In genomic region chr11:76889339-76890164, GRCm38 (mm10) we compare ENCODE assay signal across 8 mouse cellular contexts. TPM values are rescaled to one million over a fixed set of nuclear protein-coding genes. Genes with fewer than 3 reads are reported as not detected.
DNase-seq lines count a peak whose midpoint lies in the region; ATAC-seq and TF ChIP-seq lines count a peak whose summit lies in the region.
"Had no signal": no experiment of that assay in that cellular context is flagged by ENCODE, and none has a peak within 500 bp of the region (broad histone marks: within the 10 kb centered on the region; RNA-seq: fewer than 3 reads in every experiment).

No protein-coding gene starts in this region.

- peaks cover 0 to 6% of the 10 kb centered on the region in 2 experiments; a peak in 2 of 4 replicates for H3K36me3 ChIP-seq in MEL (ENCODE audit: control insufficient read depth in 1 of 2, insufficient read depth in 2 of 2, low read length in 2 of 2)
- no peaks in the 10 kb centered on the region for H3K36me3 ChIP-seq in liver, embryonic 16.5 days (ENCODE audit: control insufficient read depth, insufficient read depth)
- H3K36me3 ChIP-seq: limb, embryonic 13.5 days had no signal

- peak overlapping the region; percentile 52 for H3K9ac ChIP-seq in MEL (ENCODE audit: control insufficient read depth, low read depth, low read length, poor library complexity, severe bottlenecking)
- no peak overlapping the region for H3K9ac ChIP-seq in liver, embryonic 16.5 days (ENCODE audit: low read depth, low read length)
- H3K9ac ChIP-seq: limb, embryonic 13.5 days had no signal

- TF ChIP-seq CTCF in MEL (IDR thresholded peaks at IDR 0.05 in 2 of 3, conservative IDR thresholded peaks at IDR 0.05 in 1 of 3; ENCODE audit: control insufficient read depth in 1 of 3, insufficient read depth in 1 of 3, low read depth in 2 of 3, low read length in 3 of 3, poor library complexity in 1 of 3, severe bottlenecking in 1 of 3) = no peak
- no peak for TF ChIP-seq CTCF in bone marrow, adult 2 months (IDR thresholded peaks at IDR 0.05; ENCODE audit: control insufficient read depth, insufficient read depth, low read length)

- H3K79me2 ChIP-seq in MEL (ENCODE audit: control insufficient read depth, insufficient read depth, low read length, poor library complexity) = no peaks in the 10 kb centered on the region

- ATAC-seq in inflammation-experienced regulatory T-cells, adult 6 months = peak; percentile 69
- peak; percentile 16; the same call in 1 of the 2 replicates for ATAC-seq in liver, embryonic 16.5 days (ENCODE audit: low read depth)

- H3K27me3 ChIP-seq in MEL (ENCODE audit: control insufficient read depth in 1 of 2, insufficient read depth in 2 of 2, low read length in 2 of 2) = 0 out of 4 replicates have a peak, but pooled peaks cover 0 to 1% of the 10 kb centered on the region in 2 experiments
- H3K27me3 ChIP-seq in liver, embryonic 16.5 days (ENCODE audit: control insufficient read depth, insufficient read depth, low read depth, low read length) = no peaks in the 10 kb centered on the region
- H3K27me3 ChIP-seq: limb, embryonic 13.5 days had no signal

- TF ChIP-seq EP300 in MEL (IDR thresholded peaks at IDR 0.05; ENCODE audit: low read depth in 1 of 2, low read length in 2 of 2) = peak in 1 of 2 experiments; percentile 26; a peak in 1 of 4 replicates

- 37% methylated on average over 10 of the region's 10 CpGs for WGBS in bone marrow, adult 2 months
- WGBS in liver, embryonic 16.5 days (ENCODE audit: insufficient replicate concordance) = 24% methylated on average over 10 of the region's 10 CpGs

- 0 out of 4 replicates have a peak, but pooled peaks of 1 of the 2 experiments have one; percentile 33 for TF ChIP-seq POLR2A in MEL (IDR thresholded peaks at IDR 0.05; ENCODE audit: control insufficient read depth in 1 of 2, insufficient read depth in 1 of 2, low read depth in 1 of 2, low read length in 2 of 2, poor library complexity in 1 of 2)
- no peak for TF ChIP-seq POLR2A in bone marrow, adult 2 months (IDR thresholded peaks at IDR 0.05; ENCODE audit: borderline replicate concordance, control insufficient read depth, low read depth, low read length)

- peaks cover 5 to 10% of the 10 kb centered on the region in 2 experiments; a peak in 3 of 4 replicates for H3K4me1 ChIP-seq in MEL (ENCODE audit: control insufficient read depth in 1 of 2, insufficient read depth in 2 of 2, low read length in 2 of 2)
- H3K4me1 ChIP-seq in bone marrow, adult 2 months (ENCODE audit: control insufficient read depth, insufficient read depth, low read length) = peaks cover 1% of the 10 kb centered on the region; the same call in 1 of the 2 replicates
- peaks cover 12% of the 10 kb centered on the region for H3K4me1 ChIP-seq in liver, embryonic 16.5 days (ENCODE audit: control insufficient read depth, low read depth, low read length)

- H3K4me3 ChIP-seq in MEL (ENCODE audit: control insufficient read depth in 1 of 2, insufficient read depth in 1 of 2, low read depth in 2 of 2, low read length in 2 of 2) = peak overlapping the region; percentile 19 to 40
- no peak overlapping the region for H3K4me3 ChIP-seq in bone marrow, adult 2 months (replicated peaks; ENCODE audit: control insufficient read depth, low read depth, low read length)
- H3K4me3 ChIP-seq in liver, embryonic 16.5 days (ENCODE audit: low read depth, low read length) = no peak overlapping the region
- H3K4me3 ChIP-seq: limb, embryonic 13.5 days had no signal

- no peak for TF ChIP-seq RAD21 in MEL (IDR thresholded peaks at IDR 0.05; ENCODE audit: low read depth, low read length)

- 0 out of 2 replicates have a peak overlapping the region, but pooled peaks have one; percentile 3 for H3K4me2 ChIP-seq in liver, embryonic 16.5 days (ENCODE audit: low read depth, low read length)
- H3K4me2 ChIP-seq: limb, embryonic 13.5 days had no signal

- H3K27ac ChIP-seq in MEL (ENCODE audit: control insufficient read depth, low read depth, low read length) = no peak overlapping the region
- H3K27ac ChIP-seq in bone marrow, adult 2 months (ENCODE audit: control insufficient read depth, insufficient read depth, low read depth, low read length, poor library complexity) = peak overlapping the region; percentile 44
- no peak overlapping the region for H3K27ac ChIP-seq in liver, embryonic 16.5 days (ENCODE audit: low read length)
- H3K27ac ChIP-seq: limb, embryonic 13.5 days had no signal

- no peaks in the 10 kb centered on the region for H3K9me3 ChIP-seq in MEL (replicated peaks; ENCODE audit: insufficient read depth, low read length)
- H3K9me3 ChIP-seq in liver, embryonic 16.5 days (replicated peaks; ENCODE audit: control insufficient read depth, low read length) = no peaks in the 10 kb centered on the region
- H3K9me3 ChIP-seq: limb, embryonic 13.5 days had no signal

- DNase-seq in MEL (ENCODE audit: low read depth, low spot score) = peak; percentile 85
- DNase-seq in testis, postnatal 14 days (ENCODE audit: low spot score) = peak; percentile 45
- DNase-seq in embryo, embryonic 10 days (ENCODE audit: low spot score) = no peak
- DNase-seq in layer of hippocampus, adult 9-10 months (ENCODE audit: low spot score) = no peak

TF ChIP-seq in MEL, 35 proteins besides CTCF, POLR2A, EP300 and RAD21:
- TF ChIP-seq CHD2 (IDR thresholded peaks at IDR 0.05; ENCODE audit: low read length) (no peak), GATA1 (IDR thresholded peaks at IDR 0.05; ENCODE audit: low read depth, low read length) (peak; percentile 77), MAZ (IDR thresholded peaks at IDR 0.05; ENCODE audit: low read depth, low read length) (peak; percentile 61; the same call in 1 of the 2 replicates), TBP (IDR thresholded peaks at IDR 0.05; ENCODE audit: low read depth, low read length) (peak; percentile 80), SIN3A (IDR thresholded peaks at IDR 0.05; ENCODE audit: low read length) (peak; percentile 98), HCFC1 (IDR thresholded peaks at IDR 0.05; ENCODE audit: low read depth, low read length) (peak; percentile 64), RCOR1 (IDR thresholded peaks at IDR 0.05; ENCODE audit: low read depth, low read length) (no peak), NELFE (IDR thresholded peaks at IDR 0.05; ENCODE audit: low read depth, low read length) (0 out of 2 replicates have a peak, but pooled peaks have one; percentile 28), TCF12 (IDR thresholded peaks at IDR 0.05; ENCODE audit: low read depth, low read length) (0 out of 2 replicates have a peak, but pooled peaks have one; percentile 7), ELF1 (IDR thresholded peaks at IDR 0.05; ENCODE audit: low read depth, low read length) (peak; percentile 46; the same call in 1 of the 2 replicates), SMC3 (IDR thresholded peaks at IDR 0.05; ENCODE audit: low read depth, low read length) (no peak)

RNA-seq across cellular contexts. Expression of gene Tmigd1, which starts 12.4 kb away (rescaled TPM):
- total RNA-seq in MEL (2012; rRNA removed) = not detected in 2 replicates
- not detected for polyA plus RNA-seq in MEL (2012; ENCODE audit: insufficient read depth in 1 of 2, insufficient read length in 2 of 2, low read depth in 1 of 2, low replicate concordance in 2 of 2, missing spikeins in 1 of 2)
- polyA plus RNA-seq in bone marrow, adult 2 months (2011; ENCODE audit: insufficient read depth, insufficient read length, low replicate concordance, missing spikeins) = 1.8 TPM in 1 of 2 replicates, not detected in the other
- 1 to 10 TPM in 2 of 3 experiments, under 1 TPM in 1; 0.42 to 2.8 (median 1.1) TPM for polyA plus RNA-seq in inflammation-experienced regulatory T-cells, adult 6 months (2017; shearing (Covaris generic))
- 0.06 TPM in 1 of 2 replicates, not detected in the other for polyA plus RNA-seq in liver, embryonic 16.5 days (2015; fragmentation: Nextera tagmentation; extraction: Ambion mirVana)
- polyA plus RNA-seq: limb, embryonic 13.5 days had no signal

RNA-seq across cellular contexts. Expression of gene Blmh, which starts 35.1 kb away (rescaled TPM):
- total RNA-seq in MEL (2012; rRNA removed) = 111 and 144 TPM in 2 replicates
- 100 to 1,000 TPM in 1 of 2 experiments, not detected in 1; 116 TPM for polyA plus RNA-seq in MEL (2012; ENCODE audit: insufficient read depth in 1 of 2, insufficient read length in 2 of 2, low read depth in 1 of 2, low replicate concordance in 2 of 2, missing spikeins in 1 of 2)
- 31.2 and 38.4 TPM in 2 replicates for polyA plus RNA-seq in bone marrow, adult 2 months (2011; ENCODE audit: insufficient read depth, insufficient read length, low replicate concordance, missing spikeins)
- polyA plus RNA-seq in inflammation-experienced regulatory T-cells, adult 6 months (2017; shearing (Covaris generic)) = 100 to 1,000 TPM in 1 of 3 experiments, 10 to 100 TPM in 2; 83.8 to 135 (median 88.1) TPM
- 37.5 and 41.1 TPM in 2 replicates for polyA plus RNA-seq in liver, embryonic 16.5 days (2015; fragmentation: Nextera tagmentation; extraction: Ambion mirVana)

RNA-seq across cellular contexts. Expression of gene Cpd, which starts 42.7 kb away (rescaled TPM):
- total RNA-seq in MEL (2012; rRNA removed) = 9.1 and 14.6 TPM in 2 replicates
- 1 to 10 TPM in 1 of 2 experiments, not detected in 1; 7.5 TPM for polyA plus RNA-seq in MEL (2012; ENCODE audit: insufficient read depth in 1 of 2, insufficient read length in 2 of 2, low read depth in 1 of 2, low replicate concordance in 2 of 2, missing spikeins in 1 of 2)
- 3.1 and 5.3 TPM in 2 replicates for polyA plus RNA-seq in bone marrow, adult 2 months (2011; ENCODE audit: insufficient read depth, insufficient read length, low replicate concordance, missing spikeins)
- polyA plus RNA-seq in inflammation-experienced regulatory T-cells, adult 6 months (2017; shearing (Covaris generic)) = 1 to 10 TPM; 3.8 to 5.5 (median 5.5) TPM
- 3.0 and 3.3 TPM in 2 replicates for polyA plus RNA-seq in liver, embryonic 16.5 days (2015; fragmentation: Nextera tagmentation; extraction: Ambion mirVana)

Comparison
In these comparisons a context has a peak if more than half of its experiments do, and no peak if none do; other contexts are left out.
1. DNase-seq: peak in MEL (single experiment) and testis, postnatal 14 days (single experiment); none in embryo, embryonic 10 days (single experiment) and layer of hippocampus, adult 9-10 months (single experiment).
2. H3K4me3 ChIP-seq: peak in MEL (2 of 2); none in bone marrow, adult 2 months (single experiment) and liver, embryonic 16.5 days (single experiment).